Mouse (Mus musculus): ENCODE measurements around the gene Vtcn1.
"Not testable (repeated sequence)": the region's sequence is repeated elsewhere in the genome, so short reads cannot be mapped to it uniquely, and the experiment has no call there.

- TF ChIP-seq CTCF (IDR thresholded peaks at IDR 0.05; ENCODE audit: insufficient read depth, low read length); POLR2A (IDR thresholded peaks at IDR 0.05; ENCODE audit: borderline replicate concordance, extremely low read depth, low read depth, low read length): not testable (repeated sequence)
Observed at GRCm38 (mm10) chr3:100815490-100815889, 9.8 kb upstream of the Vtcn1 start.
